Mouse (Mus musculus) midbrain, postnatal 0 days (tissue): ENCODE results near the gene Cadm1. TPM values are rescaled to one million over a fixed set of nuclear protein-coding genes. Genes with fewer than 3 reads are reported as not detected.

Experiments used
- ATAC-seq: fragments of 200-750 bp; cut with Nextera tagmentation; 2 replicates; pipeline ENCODE4 v1.8.0; 2017; ENCODE audit warnings: moderate number of reproducible peaks, mild to moderate bottlenecking, moderate TSS enrichment, moderate library complexity; ENCODE audit not compliant: low FRiP score
- DNase-seq: peaks from one replicate; pipeline ENCODE4 v3.0.0-alpha.2; 2015; ENCODE audit warnings: low spot score
- H3K27ac ChIP-seq: fragments of 300-500 bp; sonication (generic); 2 replicates; pipeline ENCODE4 v1.5.1; 2014; ENCODE audit warnings: low read depth, mild to moderate bottlenecking, low read length, mixed read lengths
- H3K27me3 ChIP-seq: fragments of 300-500 bp; sonication (generic); 2 replicates; pipeline ENCODE4 v1.6.1; 2014; ENCODE audit warnings: low read length, control low read depth, mixed read lengths; ENCODE audit not compliant: insufficient read depth
- H3K36me3 ChIP-seq: fragments of 300-500 bp; sonication (generic); 2 replicates; pipeline ENCODE4 v1.6.1; 2014; ENCODE audit warnings: low read length, control low read depth, mixed read lengths; ENCODE audit not compliant: insufficient read depth
- H3K4me1 ChIP-seq: fragments of 300-500 bp; sonication (generic); 2 replicates; pipeline ENCODE4 v1.6.1; 2014; ENCODE audit warnings: mild to moderate bottlenecking, control low read depth, antibody characterized with exemption, low read length, mixed read lengths; ENCODE audit not compliant: insufficient read depth
- H3K4me2 ChIP-seq: fragments of 300-500 bp; sonication (generic); 2 replicates; pipeline ENCODE4 v1.6.1; 2014; ENCODE audit warnings: low read depth, mild to moderate bottlenecking, low read length, mixed read lengths; ENCODE audit not compliant: poor library complexity, severe bottlenecking
- H3K4me3 ChIP-seq: fragments of 300-500 bp; sonication (generic); 2 replicates; pipeline ENCODE4 v1.5.1; 2014; ENCODE audit warnings: low read depth, mild to moderate bottlenecking, low read length, moderate library complexity
- H3K9ac ChIP-seq: fragments of 300-500 bp; sonication (generic); replicated peaks from 2 replicates; pipeline ENCODE4 v1.6.1; 2014; ENCODE audit warnings: mild to moderate bottlenecking, low read length, moderate library complexity, mixed read lengths; ENCODE audit not compliant: poor library complexity, severe bottlenecking
- H3K9me3 ChIP-seq: fragments of 300-500 bp; sonication (generic); 2 replicates; pipeline ENCODE4 v1.6.1; 2016; ENCODE audit warnings: low read length, control low read depth
- CTCF ChIP-seq: IDR thresholded peaks from 2 replicates; pipeline ENCODE4 v1.5.1; 2016; ENCODE audit warnings: antibody characterized with exemption, mild to moderate bottlenecking
- WGBS: fragments of 180-500 bp; shearing (Covaris S2); extraction: QIAGEN DNeasy Blood & Tissue Kit; methylation state at CpG from one replicate; pipeline ENCODE4 v1.1.7; 2014; 5-methylcytosine and 5-hydroxymethylcytosine counted together
- polyA plus RNA-seq: library from polyadenylated mRNA; unstranded; fragments of >200 nt; fragmentation: Nextera tagmentation; extraction: Ambion mirVana; gene quantifications from 2 replicates; pipeline ENCODE4 v1.2.1, GENCODE M21; 2015
- total RNA-seq: library from RNA; depleted of rRNA; stranded (reverse); fragments of >200 nt; gene quantifications from 2 replicates; pipeline ENCODE4 v1.2.3, GENCODE M21; 2014

Cadm1 gene
- total and polyA plus RNA-seq, 2 experiments from 2014 or later, result 200 to 367 TPM

- Histone ChIP-seq H3K4me2 (no peak overlapping the region), H3K9me3 (no peaks in the 10 kb centered on the region), H3K9ac (no peak overlapping the region), H3K27me3 (no peaks in the 10 kb centered on the region), H3K4me3 (no peak overlapping the region), H3K27ac (no peak overlapping the region), H3K4me1 (peaks cover 6% of the 10 kb centered on the region; the same call in 1 of the 2 replicates), H3K36me3 (no peaks in the 10 kb centered on the region)
- TF ChIP-seq CTCF, result no peak
- ATAC-seq (no peak), DNase-seq (no peak)
- 83% methylated on average over 8 of the region's 8 CpGs for WGBS
Measured at GRCm38 (mm10) chr9:47710946-47711345, 181.0 kb downstream of the Cadm1 start.

- Histone ChIP-seq H3K9ac (no peak overlapping the region), H3K36me3 (no peaks in the 10 kb centered on the region), H3K27me3 (no peaks in the 10 kb centered on the region), H3K9me3 (no peaks in the 10 kb centered on the region), H3K27ac (no peak overlapping the region), H3K4me2 (no peak overlapping the region), H3K4me1 (0 out of 2 replicates have a peak, but pooled peaks cover 2% of the 10 kb centered on the region), H3K4me3 (no peak overlapping the region)
- ATAC-seq (no peak), DNase-seq (peak; percentile 48)
- TF ChIP-seq CTCF, result no peak
- 49% methylated on average over 2 of the region's 2 CpGs for WGBS
Measured at GRCm38 (mm10) chr9:47714541-47714940, 184.6 kb downstream of the Cadm1 start.

- no peak overlapping the region for H3K4me2 ChIP-seq
- WGBS, result 89% methylated on average over 3 of the region's 3 CpGs
- no peaks in the 10 kb centered on the region for H3K27me3 ChIP-seq
- H3K9ac ChIP-seq, result no peak overlapping the region
- H3K4me1 ChIP-seq, result 0 out of 2 replicates have a peak, but pooled peaks cover 2% of the 10 kb centered on the region
- ATAC-seq, result no peak
- H3K4me3 ChIP-seq, result no peak overlapping the region
- H3K36me3 ChIP-seq, result no peaks in the 10 kb centered on the region
- H3K27ac ChIP-seq, result no peak overlapping the region
- no peak for DNase-seq
- H3K9me3 ChIP-seq, result no peaks in the 10 kb centered on the region
- no peak for TF ChIP-seq CTCF
Measured at GRCm38 (mm10) chr9:47715415-47715814, 185.4 kb downstream of the Cadm1 start.

- TF ChIP-seq CTCF, result no peak
- Histone ChIP-seq H3K36me3 (no peaks in the 10 kb centered on the region), H3K27me3 (no peaks in the 10 kb centered on the region), H3K9me3 (no peaks in the 10 kb centered on the region), H3K4me1 (0 out of 2 replicates have a peak, but pooled peaks cover 2% of the 10 kb centered on the region), H3K4me2 (no peak overlapping the region), H3K4me3 (no peak overlapping the region), H3K9ac (no peak overlapping the region), H3K27ac (no peak overlapping the region)
- 79% methylated on average over 16 of the region's 16 CpGs for WGBS
- peak; percentile 47 for DNase-seq
- ATAC-seq, result no peak
Measured at GRCm38 (mm10) chr9:47716883-47717282, 186.9 kb downstream of the Cadm1 start.

- ATAC-seq, result no peak
- Histone ChIP-seq H3K27me3 (no peaks in the 10 kb centered on the region), H3K9ac (no peak overlapping the region), H3K4me1 (peaks cover 16% of the 10 kb centered on the region), H3K4me3 (no peak overlapping the region), H3K36me3 (no peaks in the 10 kb centered on the region), H3K27ac (no peak overlapping the region), H3K4me2 (no peak overlapping the region), H3K9me3 (no peaks in the 10 kb centered on the region)
- 38% methylated on average over 3 of the region's 3 CpGs for WGBS
- no peak for TF ChIP-seq CTCF
- DNase-seq, result no peak
Measured at GRCm38 (mm10) chr9:47727611-47728010, 197.6 kb downstream of the Cadm1 start.

- H3K36me3 ChIP-seq, result no peaks in the 10 kb centered on the region
- no peak overlapping the region for H3K4me3 ChIP-seq
- H3K27me3 ChIP-seq, result no peaks in the 10 kb centered on the region
- no peaks in the 10 kb centered on the region for H3K9me3 ChIP-seq
- ATAC-seq (no peak), DNase-seq (no peak)
- peaks cover 16% of the 10 kb centered on the region for H3K4me1 ChIP-seq
- H3K4me2 ChIP-seq, result no peak overlapping the region
- 25% methylated on average over 5 of the region's 5 CpGs for WGBS
- no peak overlapping the region for H3K9ac ChIP-seq
- no peak for TF ChIP-seq CTCF
- H3K27ac ChIP-seq, result 0 out of 2 replicates have a peak overlapping the region, but pooled peaks have one; percentile 4
Measured at GRCm38 (mm10) chr9:47728852-47729251, 198.9 kb downstream of the Cadm1 start.
